Mouse (Mus musculus) liver (tissue): Measurements from ENCODE around the gene Ccdc122.
A peak's percentile ranks its signal among the peaks of the same experiment; 100 is the strongest.

Experiments
- DNase-seq: peaks from one replicate; pipeline ENCODE4 v3.0.0-alpha.2; 2020; ENCODE audit warnings: mixed read lengths

Ccdc122 gene

DNA sequence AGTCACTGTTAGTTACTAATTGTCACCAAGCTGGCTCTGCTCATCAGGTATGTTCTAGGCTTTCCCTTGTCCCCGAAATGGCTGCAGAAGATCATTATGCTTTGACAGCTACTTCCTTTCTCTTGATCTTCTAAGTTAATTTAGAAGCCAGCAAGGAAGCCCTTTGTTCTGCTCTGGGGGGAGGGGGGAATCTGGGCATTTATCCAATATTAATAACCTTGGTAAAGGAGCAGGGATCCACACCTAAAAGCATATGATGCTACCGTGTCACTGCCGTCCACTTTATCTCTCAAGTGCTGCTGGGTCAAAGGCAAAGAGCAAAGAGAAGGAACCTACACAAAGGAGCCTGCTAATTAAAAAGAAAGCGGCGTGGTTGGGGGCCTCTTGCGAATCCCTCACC is 100.4 kb downstream of the Ccdc122 start:
- DNase-seq: no peak

DNA sequence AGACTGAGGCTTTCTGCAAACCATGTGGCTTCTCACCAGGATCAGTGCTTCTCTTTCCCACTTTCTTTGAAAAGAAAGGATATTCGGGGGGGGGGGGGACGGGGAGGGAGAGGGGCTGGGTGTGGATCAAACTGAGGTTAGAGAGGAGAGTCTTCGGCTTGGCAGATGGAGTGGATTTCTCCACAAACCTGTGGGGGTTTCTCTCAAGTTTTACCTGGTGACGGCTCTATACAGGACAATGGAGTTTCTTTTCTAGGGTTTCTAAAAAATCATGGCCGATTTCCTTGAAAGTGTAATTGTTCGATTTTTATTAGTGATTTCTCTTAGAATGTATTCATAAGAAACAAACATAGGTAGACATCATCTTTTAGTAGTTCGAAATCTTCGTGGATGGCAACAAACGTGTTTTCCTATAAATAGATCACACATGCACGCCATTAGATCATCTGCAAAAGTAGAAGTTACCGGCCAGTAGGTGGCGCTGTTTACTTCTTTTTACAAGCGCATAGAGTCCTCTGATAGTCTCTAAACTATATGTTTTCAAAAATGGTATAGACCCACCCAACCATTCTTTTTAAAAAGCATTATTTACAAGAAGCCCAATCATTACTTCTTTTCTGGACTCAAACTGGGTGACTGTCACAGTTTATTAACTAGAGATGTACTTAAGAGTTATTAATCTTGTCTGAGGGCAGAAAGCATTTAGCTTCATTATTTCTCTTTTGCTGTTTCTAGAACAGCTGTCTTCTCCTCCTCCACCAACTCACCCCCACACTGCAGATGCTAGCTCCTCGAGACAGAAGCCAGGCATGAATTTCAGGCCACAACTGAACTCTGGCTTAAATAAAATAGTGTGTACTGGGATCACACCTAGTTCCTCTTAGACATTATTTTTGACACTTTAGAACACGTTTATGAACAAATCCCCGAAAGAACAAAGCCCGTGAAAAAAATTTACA is 105.0 kb downstream of the Ccdc122 start:
- peak; percentile 80 for DNase-seq

DNA sequence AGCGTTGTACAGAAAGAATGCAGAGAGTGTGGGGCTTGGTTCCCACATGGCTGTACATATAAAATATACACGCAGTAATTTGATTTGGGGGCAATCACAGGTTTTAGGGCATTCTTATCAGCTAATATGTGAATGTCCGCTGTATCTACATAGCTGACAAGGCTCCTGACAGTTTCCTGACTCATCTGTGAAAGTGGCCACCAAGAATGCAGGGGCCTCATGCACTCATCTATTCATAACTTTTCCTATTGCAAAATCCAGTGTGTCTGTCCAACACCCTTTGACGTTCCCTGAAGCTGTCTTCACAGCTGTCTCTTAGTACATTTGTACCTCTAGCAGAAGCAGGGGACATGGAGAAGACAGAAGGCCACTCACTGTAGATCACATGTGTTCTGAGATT is 108.5 kb downstream of the Ccdc122 start:
- DNase-seq: no peak

DNA sequence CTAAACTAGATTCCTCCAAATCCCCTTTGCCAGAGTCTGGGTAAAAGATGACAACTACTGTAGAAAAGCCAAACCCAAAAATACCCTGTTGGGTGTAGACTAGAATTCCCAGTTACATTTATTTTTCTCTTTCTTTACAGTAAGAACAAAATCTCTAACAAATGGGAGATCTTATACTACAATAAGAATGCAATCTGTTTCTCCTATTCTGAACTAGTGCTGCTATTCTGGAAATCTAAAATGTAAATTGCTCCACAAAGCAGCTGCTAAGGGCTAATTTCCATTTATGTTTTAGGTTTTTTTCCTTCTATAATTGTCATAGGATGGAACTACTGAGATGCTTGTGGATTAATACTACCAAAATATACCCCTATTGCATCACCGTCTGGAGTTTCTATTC is 111.1 kb downstream of the Ccdc122 start:
- no peak for DNase-seq

DNA sequence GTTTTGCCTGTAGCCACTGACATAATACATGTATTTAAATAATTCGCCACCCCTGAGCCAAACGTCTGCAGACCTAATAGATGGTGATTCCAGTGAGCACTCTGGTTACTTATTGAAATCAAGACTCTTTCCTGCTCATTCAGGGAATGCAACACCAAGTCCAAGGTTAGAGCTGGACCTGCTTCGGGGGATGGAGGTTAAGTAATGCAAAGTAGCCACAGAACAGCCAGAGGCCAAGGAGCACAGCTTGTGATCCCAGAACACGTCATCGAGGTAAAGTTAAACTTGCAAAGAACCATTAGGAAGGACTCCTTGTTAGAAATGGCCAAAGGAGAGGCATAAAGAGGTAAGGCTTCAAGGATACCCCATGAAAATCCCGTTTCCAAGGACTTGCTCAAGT is 114.0 kb downstream of the Ccdc122 start:
- no peak for DNase-seq

DNA sequence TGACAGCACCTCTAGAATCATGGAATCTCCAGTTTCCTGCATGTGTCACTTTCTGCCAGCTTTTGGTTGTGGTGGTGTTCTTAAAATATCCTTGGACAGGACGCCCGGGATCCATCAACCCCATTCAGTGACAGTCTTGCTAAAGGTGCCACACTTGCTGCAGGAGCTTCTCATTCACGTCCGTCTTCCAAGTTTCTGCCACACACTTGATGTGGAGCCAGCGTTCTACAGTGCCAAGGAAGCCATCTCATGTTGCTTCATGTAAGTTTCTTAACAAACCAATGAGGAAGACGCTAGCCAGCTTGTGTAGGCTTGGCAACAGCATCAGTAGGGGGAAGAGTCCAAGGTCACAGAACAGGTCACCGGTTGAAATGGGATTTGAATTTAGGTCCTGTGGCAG is 114.9 kb downstream of the Ccdc122 start:
- no peak for DNase-seq

DNA sequence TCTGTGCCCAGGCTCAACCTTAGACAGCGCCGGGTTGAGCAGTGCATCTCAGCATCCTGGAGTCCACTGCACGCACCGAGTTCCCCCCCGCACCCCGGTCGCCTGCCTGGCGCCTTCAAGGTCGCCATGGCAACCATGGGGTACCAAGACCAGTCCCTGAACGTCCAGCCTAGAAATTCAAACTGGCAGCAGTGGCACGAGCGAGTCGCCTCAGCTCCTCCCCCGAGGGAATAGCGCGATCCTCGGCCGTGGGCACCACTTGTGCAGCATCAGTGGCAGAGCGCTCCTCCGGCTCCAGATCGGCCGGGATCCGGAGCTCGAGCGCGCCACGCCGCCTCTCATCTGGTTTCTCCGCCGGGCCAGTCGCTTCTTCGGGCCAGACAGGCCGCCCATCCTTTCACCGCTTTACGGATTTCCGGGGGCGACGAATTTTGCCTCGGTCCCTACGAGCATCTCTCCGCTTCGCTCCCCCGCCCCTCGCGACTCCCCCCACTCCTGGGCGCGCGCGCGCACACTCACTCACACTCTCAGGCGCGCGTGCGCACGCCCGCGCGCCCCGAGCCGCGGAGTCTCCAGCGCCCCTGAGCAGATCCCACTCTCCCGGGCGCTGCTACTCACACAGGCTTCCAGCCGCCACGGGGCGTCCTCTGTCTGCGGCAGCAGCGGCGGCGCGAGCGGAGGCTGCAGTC is 119.8 kb downstream of the Ccdc122 start, which contains the start of gene Enox1:
Gene Enox1, plus strand, starts transcription at position 542 of the 689 bp plus-strand sequence.
- peak; percentile 59 for DNase-seq

DNA sequence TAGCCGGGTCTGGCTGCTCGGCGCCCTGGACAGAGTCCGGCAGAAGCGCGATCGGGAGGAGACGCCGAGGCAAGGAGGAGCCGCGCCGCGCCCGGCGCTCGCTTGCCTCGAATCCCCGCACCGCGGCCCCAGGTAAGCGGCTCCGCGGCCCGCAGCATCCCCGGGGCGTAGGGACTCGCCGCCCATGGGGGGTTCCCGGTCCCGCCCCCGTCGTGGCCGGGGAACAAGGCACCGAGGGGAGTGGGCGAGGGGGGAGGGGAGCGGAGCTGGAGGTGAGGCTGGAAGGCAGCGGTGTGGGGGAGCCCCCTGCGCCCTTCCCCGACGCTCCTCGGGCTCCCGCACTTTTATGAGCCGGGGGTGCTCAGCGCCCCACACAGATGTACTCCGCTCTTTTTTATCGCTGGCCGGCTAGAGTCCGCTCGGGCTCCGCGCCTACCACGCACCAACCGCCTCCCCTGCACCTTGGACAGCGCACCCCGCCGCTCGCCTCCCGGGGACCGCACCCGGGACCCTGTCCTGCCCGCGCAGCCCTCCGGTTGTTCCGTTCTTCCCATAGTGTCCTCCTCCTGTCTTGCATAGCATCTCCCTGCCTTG is 120.4 kb downstream of the Ccdc122 start:
- DNase-seq: peak; percentile 23

DNA sequence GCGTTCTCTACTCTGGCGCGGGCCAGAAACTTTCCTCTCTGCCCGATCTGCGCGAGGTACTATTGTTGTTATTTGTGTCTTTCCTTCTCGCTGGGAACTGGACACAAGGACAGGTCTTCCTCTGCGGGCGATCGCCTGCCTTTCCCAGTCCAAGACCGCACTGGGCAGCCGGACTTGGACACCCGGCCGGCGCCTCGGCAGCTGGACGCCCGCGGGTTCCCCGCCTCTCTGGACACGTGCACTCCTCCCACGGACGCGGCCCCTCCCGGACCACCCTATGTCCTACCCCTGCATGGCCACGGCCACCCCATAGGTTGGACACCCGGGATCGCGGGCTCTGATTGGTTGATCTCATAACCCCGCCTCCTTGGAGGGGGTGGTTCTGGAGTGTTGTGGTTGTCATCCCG is 120.9 kb downstream of the Ccdc122 start:
- peak; percentile 46 for DNase-seq

DNA sequence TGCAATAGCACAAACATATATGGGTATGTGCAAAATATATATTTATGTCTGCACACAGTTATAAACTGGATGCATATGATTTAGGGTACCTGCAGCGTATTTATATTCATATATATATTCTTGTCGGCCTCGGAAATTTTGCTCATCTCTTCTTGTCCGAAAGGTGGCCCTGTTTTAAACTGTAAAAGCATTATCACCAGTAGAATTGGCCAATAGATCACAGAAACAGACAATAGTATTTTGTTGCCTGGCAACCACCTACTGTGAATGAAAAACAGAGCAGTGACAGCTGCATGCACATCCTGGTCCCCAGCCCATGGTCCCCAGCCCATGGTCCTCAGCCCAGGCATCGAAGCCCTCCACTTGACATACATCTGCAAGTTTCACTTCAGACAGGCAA is 122.8 kb downstream of the Ccdc122 start:
- DNase-seq: no peak
